Mouse (Mus musculus): ENCODE results near the gene Prkca. TPM values are rescaled to one million over a fixed set of nuclear protein-coding genes. Genes with fewer than 3 reads are reported as not detected.

Prkca gene
- total and polyA plus RNA-seq, 2 experiments from 2014 or later, result 7.9 to 32.0 TPM

- Histone ChIP-seq H3K4me2 (ENCODE audit: low read depth, low read length, poor library complexity, severe bottlenecking) (no peak overlapping the region), H3K36me3 (ENCODE audit: insufficient read depth, low read length) (no peaks in the 10 kb centered on the region), H3K4me3 (ENCODE audit: low read depth, low read length) (no peak overlapping the region), H3K4me1 (ENCODE audit: insufficient read depth, low read length) (peaks cover 3% of the 10 kb centered on the region; the same call in 1 of the 2 replicates), H3K27ac (ENCODE audit: low read depth, low read length) (no peak overlapping the region), H3K9me3 (ENCODE audit: low read length) (no peaks in the 10 kb centered on the region), H3K27me3 (ENCODE audit: insufficient read depth, low read length) (no peaks in the 10 kb centered on the region), H3K9ac (replicated peaks; ENCODE audit: low read length, poor library complexity, severe bottlenecking) (no peak overlapping the region)
- DNase-seq (ENCODE audit: low spot score), result no peak
- 65% methylated on average over 3 of the region's 3 CpGs for WGBS
- ATAC-seq (ENCODE audit: low FRiP score), result no peak
- TF ChIP-seq CTCF (IDR thresholded peaks at IDR 0.05), result no peak
These were observed 49.9 kb downstream of the Prkca start for GRCm38 (mm10) chr11:108293843-108294242.

GRCm38 (mm10) chr11:108289192-108289591 lies 54.5 kb downstream of the Prkca start:
- no peaks in the 10 kb centered on the region for H3K9me3 ChIP-seq (ENCODE audit: low read length)
- TF ChIP-seq CTCF (IDR thresholded peaks at IDR 0.05), result no peak
- 74% methylated on average over 5 of the region's 5 CpGs for WGBS
- H3K4me3 ChIP-seq (ENCODE audit: low read depth, low read length), result no peak overlapping the region
- ATAC-seq (ENCODE audit: low FRiP score) (no peak), DNase-seq (ENCODE audit: low spot score) (no peak)
- H3K4me2 ChIP-seq (ENCODE audit: low read depth, low read length, poor library complexity, severe bottlenecking), result no peak overlapping the region
- H3K9ac ChIP-seq (replicated peaks; ENCODE audit: low read length, poor library complexity, severe bottlenecking), result no peak overlapping the region
- H3K36me3 ChIP-seq (ENCODE audit: insufficient read depth, low read length), result no peaks in the 10 kb centered on the region
- H3K27me3 ChIP-seq (ENCODE audit: insufficient read depth, low read length), result no peaks in the 10 kb centered on the region
- no peak overlapping the region for H3K27ac ChIP-seq (ENCODE audit: low read depth, low read length)
- no peaks in the 10 kb centered on the region for H3K4me1 ChIP-seq (ENCODE audit: insufficient read depth, low read length)

- Histone ChIP-seq H3K4me3 (ENCODE audit: low read depth, low read length) (no peak overlapping the region), H3K9ac (replicated peaks; ENCODE audit: low read length, poor library complexity, severe bottlenecking) (no peak overlapping the region), H3K27me3 (ENCODE audit: insufficient read depth, low read length) (no peaks in the 10 kb centered on the region), H3K27ac (ENCODE audit: low read depth, low read length) (no peak overlapping the region), H3K9me3 (ENCODE audit: low read length) (no peaks in the 10 kb centered on the region), H3K4me2 (ENCODE audit: low read depth, low read length, poor library complexity, severe bottlenecking) (no peak overlapping the region), H3K36me3 (ENCODE audit: insufficient read depth, low read length) (no peaks in the 10 kb centered on the region), H3K4me1 (ENCODE audit: insufficient read depth, low read length) (no peaks in the 10 kb centered on the region)
- WGBS, result 36% methylated on average over 2 of the region's 2 CpGs
- no peak for TF ChIP-seq CTCF (IDR thresholded peaks at IDR 0.05)
- DNase-seq (ENCODE audit: low spot score), result no peak
- no peak for ATAC-seq (ENCODE audit: low FRiP score)
These were observed 56.4 kb downstream of the Prkca start for GRCm38 (mm10) chr11:108287321-108287720.

- DNase-seq (ENCODE audit: low spot score) (no peak), ATAC-seq (ENCODE audit: low FRiP score) (no peak)
- Histone ChIP-seq H3K9ac (replicated peaks; ENCODE audit: low read length, poor library complexity, severe bottlenecking) (no peak overlapping the region), H3K9me3 (ENCODE audit: low read length) (no peaks in the 10 kb centered on the region), H3K4me1 (ENCODE audit: insufficient read depth, low read length) (no peaks in the 10 kb centered on the region), H3K4me3 (ENCODE audit: low read depth, low read length) (no peak overlapping the region), H3K27me3 (ENCODE audit: insufficient read depth, low read length) (no peaks in the 10 kb centered on the region), H3K4me2 (ENCODE audit: low read depth, low read length, poor library complexity, severe bottlenecking) (no peak overlapping the region), H3K36me3 (ENCODE audit: insufficient read depth, low read length) (no peaks in the 10 kb centered on the region), H3K27ac (ENCODE audit: low read depth, low read length) (no peak overlapping the region)
- 12% methylated on average over 5 of the region's 5 CpGs for WGBS
- TF ChIP-seq CTCF (IDR thresholded peaks at IDR 0.05), result no peak; the same call in 1 of the 2 replicates
These were observed 58.7 kb downstream of the Prkca start for GRCm38 (mm10) chr11:108285046-108285445.

- Histone ChIP-seq H3K9me3 (ENCODE audit: low read length) (no peaks in the 10 kb centered on the region), H3K27ac (ENCODE audit: low read depth, low read length) (no peak overlapping the region), H3K4me3 (ENCODE audit: low read depth, low read length) (no peak overlapping the region), H3K4me2 (ENCODE audit: low read depth, low read length, poor library complexity, severe bottlenecking) (no peak overlapping the region), H3K4me1 (ENCODE audit: insufficient read depth, low read length) (no peaks in the 10 kb centered on the region), H3K9ac (replicated peaks; ENCODE audit: low read length, poor library complexity, severe bottlenecking) (no peak overlapping the region), H3K36me3 (ENCODE audit: insufficient read depth, low read length) (no peaks in the 10 kb centered on the region), H3K27me3 (ENCODE audit: insufficient read depth, low read length) (no peaks in the 10 kb centered on the region)
- WGBS, result 71% methylated on average over 1 of the region's 1 CpGs
- TF ChIP-seq CTCF (IDR thresholded peaks at IDR 0.05), result no peak
- ATAC-seq (ENCODE audit: low FRiP score) (no peak), DNase-seq (ENCODE audit: low spot score) (no peak)
These were observed 60.8 kb downstream of the Prkca start for GRCm38 (mm10) chr11:108282850-108283459.

GRCm38 (mm10) chr11:108279748-108280373 lies 63.9 kb downstream of the Prkca start:
- WGBS, result 89% methylated on average over 1 of the region's 1 CpGs

More at GRCm38 (mm10) chr11:108279748-108280373, 63.9 kb downstream of the Prkca start:
- no peaks in the 10 kb centered on the region for H3K9me3 ChIP-seq (ENCODE audit: low read length)
- H3K4me1 ChIP-seq (ENCODE audit: insufficient read depth, low read length), result no peaks in the 10 kb centered on the region
- ATAC-seq (ENCODE audit: low FRiP score) (no peak), DNase-seq (ENCODE audit: low spot score) (peak; percentile 15)
- no peak overlapping the region for H3K4me2 ChIP-seq (ENCODE audit: low read depth, low read length, poor library complexity, severe bottlenecking)
- H3K9ac ChIP-seq (replicated peaks; ENCODE audit: low read length, poor library complexity, severe bottlenecking), result no peak overlapping the region
- H3K27me3 ChIP-seq (ENCODE audit: insufficient read depth, low read length), result no peaks in the 10 kb centered on the region
- H3K27ac ChIP-seq (ENCODE audit: low read depth, low read length), result no peak overlapping the region
- TF ChIP-seq CTCF (IDR thresholded peaks at IDR 0.05), result no peak
- no peak overlapping the region for H3K4me3 ChIP-seq (ENCODE audit: low read depth, low read length)
- no peaks in the 10 kb centered on the region for H3K36me3 ChIP-seq (ENCODE audit: insufficient read depth, low read length)
